Mouse (Mus musculus): ENCODE results near the gene Fam129b. TPM values are rescaled to one million over a fixed set of nuclear protein-coding genes. Genes with fewer than 3 reads are reported as not detected.
A peak's percentile ranks its signal among the peaks of the same experiment; 100 is the strongest.

Gene Fam129b
- polyA plus RNA-seq, 1 experiment: 47.0 TPM

DNA sequence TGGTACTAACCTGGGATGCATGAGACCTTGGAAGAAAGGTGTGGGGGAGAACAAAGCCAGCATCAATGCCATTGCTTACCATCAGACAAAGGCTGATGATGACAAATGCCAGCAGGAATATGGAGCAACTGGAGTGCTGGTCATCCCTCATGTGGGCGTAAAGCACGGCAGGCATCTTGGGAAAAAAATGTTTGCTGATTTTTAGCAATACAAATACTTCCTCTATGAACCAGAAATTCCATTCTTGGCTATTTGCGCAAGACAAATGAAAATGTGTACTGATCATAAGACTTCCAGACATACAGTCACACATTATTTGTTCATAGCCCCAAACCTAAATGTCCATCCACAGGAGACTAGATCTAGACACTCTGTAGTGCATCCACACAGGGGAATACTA lies 12.6 kb upstream of the Fam129b start:
- TF ChIP-seq POLR2A (IDR thresholded peaks at IDR 0.05; ENCODE audit: borderline replicate concordance, extremely low read depth, insufficient read depth, insufficient read length, poor library complexity, severe bottlenecking): no peak
- no peak for TF ChIP-seq CTCF (IDR thresholded peaks at IDR 0.05; ENCODE audit: borderline replicate concordance, extremely low read depth, insufficient read depth, insufficient read length)
- DNase-seq (ENCODE audit: low read depth): no peak

DNA sequence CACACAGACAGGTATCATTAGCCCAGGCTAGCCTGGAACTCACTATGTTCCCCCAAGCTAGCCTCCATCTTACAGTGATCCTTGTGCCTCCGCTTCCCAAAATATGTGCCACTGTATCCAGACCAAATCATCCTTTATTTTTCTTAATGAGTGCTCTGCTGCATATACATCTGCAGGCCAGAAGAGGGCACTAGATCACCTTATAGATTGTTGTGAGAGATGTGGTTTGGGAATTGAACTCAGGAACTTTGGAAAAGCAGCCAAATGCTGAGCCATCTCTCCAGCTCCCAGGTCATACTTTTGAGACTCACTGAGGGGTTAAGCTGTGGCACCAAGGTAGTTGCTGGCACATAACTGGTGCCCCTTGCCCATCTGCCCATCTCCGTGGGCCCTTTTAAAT lies 11.2 kb upstream of the Fam129b start:
- peak; percentile 58 for DNase-seq (ENCODE audit: low read depth)
- TF ChIP-seq POLR2A (IDR thresholded peaks at IDR 0.05; ENCODE audit: borderline replicate concordance, extremely low read depth, insufficient read depth, insufficient read length, poor library complexity, severe bottlenecking): no peak
- TF ChIP-seq CTCF (IDR thresholded peaks at IDR 0.05; ENCODE audit: borderline replicate concordance, extremely low read depth, insufficient read depth, insufficient read length): peak; percentile 49; the same call in 1 of the 2 replicates

DNA sequence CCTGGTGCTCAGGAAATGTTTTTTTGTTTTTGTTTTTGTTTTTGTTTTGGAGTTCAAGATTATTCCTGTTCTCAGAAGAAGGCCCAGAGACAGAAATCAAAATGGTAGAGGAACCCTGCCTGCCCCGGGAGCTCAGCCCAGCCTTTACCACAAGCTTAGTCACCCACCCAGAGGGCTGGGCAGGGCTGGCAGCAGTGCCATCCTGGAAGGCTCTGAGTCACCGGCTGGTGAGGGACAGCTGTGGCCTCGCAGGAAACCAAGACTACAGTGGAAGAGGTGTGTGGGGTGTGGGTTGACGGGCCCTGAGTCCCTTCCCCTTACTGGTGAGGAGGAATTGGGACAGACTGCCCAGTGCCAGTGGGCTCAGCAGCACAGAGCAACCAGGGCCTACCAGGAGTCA lies 8.6 kb upstream of the Fam129b start:
- TF ChIP-seq POLR2A (IDR thresholded peaks at IDR 0.05; ENCODE audit: borderline replicate concordance, extremely low read depth, insufficient read depth, insufficient read length, poor library complexity, severe bottlenecking) (no peak), CTCF (IDR thresholded peaks at IDR 0.05; ENCODE audit: borderline replicate concordance, extremely low read depth, insufficient read depth, insufficient read length) (no peak)
- no peak for DNase-seq (ENCODE audit: low read depth)

DNA sequence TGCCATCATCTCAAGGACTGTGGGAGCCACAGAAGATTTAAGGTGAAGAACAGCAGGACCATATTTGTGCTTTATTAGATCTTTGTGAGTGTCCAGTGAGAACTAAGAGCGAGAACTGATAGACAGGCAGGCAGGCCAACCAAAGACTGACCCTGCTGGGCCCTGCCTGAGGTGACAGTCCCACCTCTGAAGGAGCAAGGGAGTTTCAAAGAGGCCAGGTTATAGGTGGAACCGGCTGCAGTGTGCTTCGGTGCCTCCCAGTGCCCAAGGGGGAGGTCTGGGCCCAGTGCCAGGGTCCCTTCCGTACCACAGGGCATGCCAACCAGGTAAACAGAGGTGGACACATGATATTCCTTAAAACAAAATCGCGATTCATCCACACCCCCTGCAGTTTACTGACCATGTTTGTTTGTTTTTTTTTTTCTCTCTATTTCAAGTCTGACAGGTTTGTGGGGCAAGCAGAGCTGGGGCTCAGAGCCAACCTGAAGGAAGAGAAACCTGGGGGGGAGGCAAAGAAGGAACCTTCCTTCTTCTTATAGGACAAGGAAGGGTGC lies 6.1 kb upstream of the Fam129b start:
- no peak for DNase-seq (ENCODE audit: low read depth)
- TF ChIP-seq POLR2A (IDR thresholded peaks at IDR 0.05; ENCODE audit: borderline replicate concordance, extremely low read depth, insufficient read depth, insufficient read length, poor library complexity, severe bottlenecking) (no peak), CTCF (IDR thresholded peaks at IDR 0.05; ENCODE audit: borderline replicate concordance, extremely low read depth, insufficient read depth, insufficient read length) (no peak)

DNA sequence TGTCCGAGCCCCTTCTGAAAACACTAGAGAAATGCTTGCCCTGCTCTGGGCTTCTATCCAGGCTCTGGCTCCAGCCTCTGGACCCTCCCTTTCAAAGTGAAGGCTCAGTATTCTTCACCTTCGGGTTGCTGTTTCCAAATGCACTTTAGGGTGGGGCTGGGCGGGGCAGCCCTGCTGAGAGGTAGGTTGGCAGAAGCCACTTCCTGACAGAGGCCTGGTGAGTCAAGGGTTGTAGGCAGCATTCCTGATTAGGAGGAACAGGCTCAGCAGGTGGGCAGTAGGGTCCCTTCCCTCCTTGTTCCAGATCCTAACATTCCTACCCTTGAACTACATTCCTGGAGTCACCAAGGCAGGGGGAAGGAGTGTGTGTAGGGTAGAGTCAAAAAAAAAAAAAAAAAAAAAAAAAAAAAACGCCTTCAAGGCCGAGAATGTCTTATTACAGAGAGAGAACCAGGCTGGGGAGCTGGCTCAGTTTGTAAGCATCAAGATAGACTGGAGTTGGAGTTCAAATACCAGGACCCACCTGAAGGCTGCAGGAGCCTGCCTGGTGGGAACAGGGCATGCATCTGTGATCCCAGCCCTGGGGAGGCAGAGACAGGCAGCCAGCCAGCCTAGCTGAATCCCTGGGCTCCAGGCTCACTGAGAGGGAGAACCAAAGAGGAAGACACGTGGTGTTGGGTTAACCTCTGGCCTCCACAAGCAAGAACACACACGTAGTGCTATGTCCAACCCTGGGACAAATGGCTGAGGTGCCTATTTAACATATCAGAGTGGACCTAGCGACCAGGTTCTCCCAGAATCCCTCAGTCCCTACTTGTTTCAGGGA lies 5.4 kb upstream of the Fam129b start:
- TF ChIP-seq CTCF (IDR thresholded peaks at IDR 0.05; ENCODE audit: borderline replicate concordance, extremely low read depth, insufficient read depth, insufficient read length) (no peak), POLR2A (IDR thresholded peaks at IDR 0.05; ENCODE audit: borderline replicate concordance, extremely low read depth, insufficient read depth, insufficient read length, poor library complexity, severe bottlenecking) (no peak)
- no peak for DNase-seq (ENCODE audit: low read depth)

DNA sequence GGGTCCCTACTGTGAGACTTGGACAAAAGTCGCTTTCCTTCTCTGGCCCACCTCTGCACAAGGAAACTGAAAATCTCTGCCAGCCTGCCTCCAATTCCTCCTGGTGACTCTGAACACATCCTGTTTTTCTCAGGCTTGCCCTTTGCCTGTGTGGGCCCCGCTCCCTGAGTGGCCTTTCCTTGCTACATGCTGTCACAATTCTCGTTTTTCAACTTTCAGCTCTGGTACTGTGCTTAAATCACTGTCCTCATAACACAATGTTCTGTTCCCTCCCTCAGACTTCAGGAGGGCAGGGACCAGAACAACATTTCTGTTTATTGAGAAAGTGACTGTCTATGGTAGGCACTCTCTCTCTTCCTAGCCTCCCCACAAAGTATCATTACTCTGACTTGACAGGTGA lies 1.8 kb upstream of the Fam129b start:
- DNase-seq (ENCODE audit: low read depth): no peak
- no peak for TF ChIP-seq POLR2A (IDR thresholded peaks at IDR 0.05; ENCODE audit: borderline replicate concordance, extremely low read depth, insufficient read depth, insufficient read length, poor library complexity, severe bottlenecking)

DNA sequence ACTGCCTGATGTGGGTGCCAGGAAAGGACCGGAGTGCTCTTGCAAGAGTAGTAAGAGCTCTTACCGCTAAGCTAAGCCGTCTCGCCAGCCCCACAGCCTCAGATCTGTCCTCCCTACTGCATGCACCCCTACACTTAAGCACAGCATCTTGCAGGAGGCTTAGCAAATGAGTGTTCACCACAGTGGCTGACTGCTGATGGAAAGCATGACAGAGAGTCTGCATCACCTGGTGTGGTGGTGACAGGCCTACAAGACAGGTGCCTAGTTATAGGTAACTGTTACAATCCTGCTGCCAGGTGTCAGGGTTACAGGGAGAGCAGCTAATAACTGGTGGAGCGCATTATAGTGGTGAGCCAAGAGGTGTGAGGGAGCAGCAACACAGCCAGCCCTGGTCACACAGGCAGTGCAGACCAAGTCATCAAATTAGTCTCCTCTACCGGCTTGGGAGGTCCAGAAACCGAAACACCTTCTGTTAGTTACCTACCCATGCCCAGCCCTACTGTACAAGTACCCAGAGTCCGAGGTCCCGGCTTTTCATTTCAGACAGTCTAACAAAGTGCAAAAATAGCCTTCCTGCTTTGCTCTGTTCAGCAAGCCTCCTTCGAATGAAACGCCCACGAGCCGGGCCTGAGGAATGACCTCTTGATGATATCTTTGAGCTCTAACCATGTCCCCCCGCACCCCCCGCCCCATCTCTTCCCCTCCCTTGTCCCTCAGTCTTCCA lies 801 bp upstream of the Fam129b start:
- TF ChIP-seq POLR2A (IDR thresholded peaks at IDR 0.05; ENCODE audit: borderline replicate concordance, extremely low read depth, insufficient read depth, insufficient read length, poor library complexity, severe bottlenecking) (no peak), CTCF (IDR thresholded peaks at IDR 0.05; ENCODE audit: borderline replicate concordance, extremely low read depth, insufficient read depth, insufficient read length) (no peak)
- peak; percentile 86 for DNase-seq (ENCODE audit: low read depth)

DNA sequence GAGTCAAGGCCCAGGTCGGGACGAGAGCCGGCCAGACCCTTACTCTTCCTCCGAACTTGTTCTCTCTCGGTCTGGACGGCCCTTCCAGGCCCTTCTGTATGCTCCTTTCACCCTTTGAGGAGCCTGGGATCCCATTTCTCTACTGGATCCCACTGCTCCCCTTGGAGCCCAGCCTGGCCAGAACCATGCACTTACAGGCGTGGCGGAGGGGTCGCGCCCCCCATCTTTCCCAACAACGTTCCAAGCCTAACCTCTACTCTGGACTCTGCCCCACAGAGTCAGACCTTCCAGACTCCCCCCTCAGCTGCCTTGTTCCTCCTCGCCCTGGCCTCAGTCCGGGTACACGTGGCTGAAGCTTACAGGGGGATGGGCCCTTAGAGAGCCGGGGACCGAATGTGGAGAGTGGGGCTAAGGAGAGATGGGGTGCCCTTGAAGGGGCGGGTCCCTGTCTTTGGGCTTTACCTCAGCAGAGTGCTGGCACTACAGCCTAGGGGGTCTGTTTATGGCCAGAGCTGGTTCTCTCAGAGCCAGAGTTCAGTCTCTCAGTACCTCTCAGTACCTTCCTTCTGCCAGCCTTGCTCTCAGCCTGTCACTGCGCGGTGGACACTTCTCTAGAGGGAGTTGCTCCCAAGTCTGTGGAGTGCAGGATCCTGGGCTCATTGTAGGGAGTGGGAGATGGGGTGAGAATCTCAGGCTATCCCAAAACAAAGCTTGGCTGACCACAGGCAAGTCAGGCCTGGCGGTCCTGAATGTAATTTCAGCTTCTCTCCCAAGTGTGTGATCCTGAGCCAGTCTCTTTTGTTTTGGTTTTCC lies 782 bp downstream of the Fam129b start:
- no peak for TF ChIP-seq POLR2A (IDR thresholded peaks at IDR 0.05; ENCODE audit: borderline replicate concordance, extremely low read depth, insufficient read depth, insufficient read length, poor library complexity, severe bottlenecking)
- no peak for TF ChIP-seq CTCF (IDR thresholded peaks at IDR 0.05; ENCODE audit: borderline replicate concordance, extremely low read depth, insufficient read depth, insufficient read length)
- DNase-seq (ENCODE audit: low read depth): peak; percentile 28

DNA sequence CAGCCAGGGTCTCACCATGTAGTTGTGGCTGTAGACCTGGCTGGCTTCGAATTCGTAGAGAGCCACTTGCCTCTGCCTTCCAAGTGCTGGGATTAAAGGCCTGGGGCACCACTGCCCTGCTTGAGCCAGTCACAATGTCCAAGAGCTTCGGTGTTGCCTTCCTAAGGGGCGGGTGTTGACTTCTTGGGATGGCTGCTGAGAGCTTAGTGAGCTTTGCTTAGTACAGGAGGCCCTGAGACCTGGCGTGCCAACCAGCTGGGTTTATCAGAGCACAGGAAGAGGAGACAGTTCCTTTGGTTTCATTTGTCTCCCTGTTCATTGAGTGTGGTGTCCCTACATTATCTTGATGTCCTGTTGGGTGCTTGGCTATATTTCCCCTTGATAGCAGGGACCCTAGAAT lies 1.4 kb downstream of the Fam129b start:
- TF ChIP-seq POLR2A (IDR thresholded peaks at IDR 0.05; ENCODE audit: borderline replicate concordance, extremely low read depth, insufficient read depth, insufficient read length, poor library complexity, severe bottlenecking) (no peak), CTCF (IDR thresholded peaks at IDR 0.05; ENCODE audit: borderline replicate concordance, extremely low read depth, insufficient read depth, insufficient read length) (no peak)
- no peak for DNase-seq (ENCODE audit: low read depth)

DNA sequence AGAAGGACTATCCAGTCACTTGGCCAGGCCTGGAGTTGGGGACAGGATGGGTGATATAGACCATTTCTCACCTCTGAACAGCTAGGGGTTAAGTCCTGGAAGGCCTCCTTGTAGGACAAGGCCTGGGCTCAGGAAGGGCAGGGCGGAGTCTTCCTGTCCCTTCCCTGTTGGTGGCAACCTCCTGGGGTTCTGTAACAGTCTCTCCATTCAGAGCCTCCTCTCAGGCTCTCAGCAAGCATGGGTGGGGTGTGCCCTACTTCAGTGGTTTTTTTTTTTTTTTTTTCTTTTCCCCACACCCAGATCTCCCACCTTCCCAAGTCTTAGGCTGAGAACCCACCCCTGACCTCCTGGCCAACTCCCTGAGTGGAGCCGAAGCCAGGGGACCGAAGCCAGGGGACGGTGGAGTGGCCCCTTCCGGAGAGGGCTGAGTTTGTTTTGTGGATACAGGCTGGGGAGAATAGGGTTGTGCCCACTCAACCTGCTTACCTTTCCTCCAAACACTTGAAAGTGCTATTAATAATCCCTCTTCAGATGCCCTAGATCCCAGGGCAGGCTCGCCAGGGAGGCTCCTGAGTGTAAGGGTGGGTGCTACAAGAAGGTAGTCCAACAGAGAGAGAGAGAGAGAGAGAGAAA lies 2.0 kb downstream of the Fam129b start:
- TF ChIP-seq POLR2A (IDR thresholded peaks at IDR 0.05; ENCODE audit: borderline replicate concordance, extremely low read depth, insufficient read depth, insufficient read length, poor library complexity, severe bottlenecking) (no peak), CTCF (IDR thresholded peaks at IDR 0.05; ENCODE audit: borderline replicate concordance, extremely low read depth, insufficient read depth, insufficient read length) (no peak)
- no peak for DNase-seq (ENCODE audit: low read depth)
